Mouse (Mus musculus) bone marrow, adult 2 months (tissue): ENCODE data around the gene Cd3eap.

Experiments used
- CTCF ChIP-seq: fragments of 200-500 bp; IDR thresholded peaks from 2 replicates; pipeline ENCODE4 v1.5.1; 2011; ENCODE audit warnings: low read length, control low read depth; ENCODE audit not compliant: control insufficient read depth, insufficient read depth
- POLR2A ChIP-seq: fragments of 200-500 bp; IDR thresholded peaks from 2 replicates; pipeline ENCODE4 v1.6.1; 2011; ENCODE audit warnings: low read depth, mild to moderate bottlenecking, control low read depth, low read length, borderline replicate concordance; ENCODE audit not compliant: control insufficient read depth

DNA sequence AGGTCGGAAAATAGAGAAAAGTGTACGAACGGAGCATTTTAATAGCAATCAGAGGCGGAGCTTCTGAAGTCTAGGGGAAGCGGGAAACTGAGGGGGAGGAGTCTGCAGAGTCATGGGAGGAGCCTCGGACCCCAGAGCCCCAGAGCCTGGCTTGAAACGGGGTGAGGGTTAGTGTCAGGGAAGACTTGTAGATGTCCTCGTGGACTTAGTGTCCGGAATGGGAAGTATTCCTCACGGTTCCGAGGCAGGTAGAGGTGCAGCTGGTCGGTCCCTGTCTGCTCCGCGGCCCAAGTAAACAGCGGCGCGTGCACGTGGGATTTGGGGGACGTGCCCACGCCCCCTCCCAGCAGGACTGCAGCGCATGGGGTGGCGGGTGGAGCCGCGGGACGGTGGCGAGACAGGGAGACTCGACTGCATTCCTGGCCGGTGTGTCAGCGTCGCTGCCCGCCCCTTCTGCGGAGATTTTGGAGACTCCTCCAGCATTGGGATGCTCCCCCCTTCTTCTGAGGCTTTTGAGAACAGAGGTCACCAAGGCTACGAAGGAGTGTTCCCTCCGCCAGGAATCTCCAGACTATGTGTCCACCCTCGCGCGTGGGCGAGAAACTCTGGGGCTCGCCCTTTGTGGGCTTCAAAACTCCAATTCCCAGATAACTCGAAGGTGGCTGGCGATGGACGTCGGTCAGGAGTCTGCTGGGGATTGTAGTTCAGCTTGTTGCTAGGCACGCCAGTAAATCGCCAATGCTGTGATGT is 784 bp upstream of the Cd3eap start:
- TF ChIP-seq POLR2A (no peak), CTCF (no peak)
